Mouse (Mus musculus) midbrain, postnatal 0 days (tissue): ENCODE measurements around the gene Gprc5d. TPM values are rescaled to one million over a fixed set of nuclear protein-coding genes. Genes with fewer than 3 reads are reported as not detected.

Experiments
- ATAC-seq: fragments of 200-750 bp; cut with Nextera tagmentation; 2 replicates; pipeline ENCODE4 v1.8.0; 2017; ENCODE audit warnings: moderate number of reproducible peaks, mild to moderate bottlenecking, moderate TSS enrichment, moderate library complexity; ENCODE audit not compliant: low FRiP score
- DNase-seq: peaks from one replicate; pipeline ENCODE4 v3.0.0-alpha.2; 2015; ENCODE audit warnings: low spot score
- H3K27ac ChIP-seq: fragments of 300-500 bp; sonication (generic); 2 replicates; pipeline ENCODE4 v1.5.1; 2014; ENCODE audit warnings: low read depth, mild to moderate bottlenecking, low read length, mixed read lengths
- H3K27me3 ChIP-seq: fragments of 300-500 bp; sonication (generic); 2 replicates; pipeline ENCODE4 v1.6.1; 2014; ENCODE audit warnings: low read length, control low read depth, mixed read lengths; ENCODE audit not compliant: insufficient read depth
- H3K36me3 ChIP-seq: fragments of 300-500 bp; sonication (generic); 2 replicates; pipeline ENCODE4 v1.6.1; 2014; ENCODE audit warnings: low read length, control low read depth, mixed read lengths; ENCODE audit not compliant: insufficient read depth
- H3K4me1 ChIP-seq: fragments of 300-500 bp; sonication (generic); 2 replicates; pipeline ENCODE4 v1.6.1; 2014; ENCODE audit warnings: mild to moderate bottlenecking, control low read depth, antibody characterized with exemption, low read length, mixed read lengths; ENCODE audit not compliant: insufficient read depth
- H3K4me2 ChIP-seq: fragments of 300-500 bp; sonication (generic); 2 replicates; pipeline ENCODE4 v1.6.1; 2014; ENCODE audit warnings: low read depth, mild to moderate bottlenecking, low read length, mixed read lengths; ENCODE audit not compliant: poor library complexity, severe bottlenecking
- H3K4me3 ChIP-seq: fragments of 300-500 bp; sonication (generic); 2 replicates; pipeline ENCODE4 v1.5.1; 2014; ENCODE audit warnings: low read depth, mild to moderate bottlenecking, low read length, moderate library complexity
- H3K9ac ChIP-seq: fragments of 300-500 bp; sonication (generic); replicated peaks from 2 replicates; pipeline ENCODE4 v1.6.1; 2014; ENCODE audit warnings: mild to moderate bottlenecking, low read length, moderate library complexity, mixed read lengths; ENCODE audit not compliant: poor library complexity, severe bottlenecking
- H3K9me3 ChIP-seq: fragments of 300-500 bp; sonication (generic); 2 replicates; pipeline ENCODE4 v1.6.1; 2016; ENCODE audit warnings: low read length, control low read depth
- CTCF ChIP-seq: IDR thresholded peaks from 2 replicates; pipeline ENCODE4 v1.5.1; 2016; ENCODE audit warnings: antibody characterized with exemption, mild to moderate bottlenecking
- WGBS: fragments of 180-500 bp; shearing (Covaris S2); extraction: QIAGEN DNeasy Blood & Tissue Kit; methylation state at CpG from one replicate; pipeline ENCODE4 v1.1.7; 2014; 5-methylcytosine and 5-hydroxymethylcytosine counted together
- polyA plus RNA-seq: library from polyadenylated mRNA; unstranded; fragments of >200 nt; fragmentation: Nextera tagmentation; extraction: Ambion mirVana; gene quantifications from 2 replicates; pipeline ENCODE4 v1.2.1, GENCODE M21; 2015
- total RNA-seq: library from RNA; depleted of rRNA; stranded (reverse); fragments of >200 nt; gene quantifications from 2 replicates; pipeline ENCODE4 v1.2.3, GENCODE M21; 2014

Gene Gprc5d
- total and polyA plus RNA-seq, 2 experiments from 2014 or later: 0.27 TPM; not detected in 1

- H3K36me3 ChIP-seq: no peaks in the 10 kb centered on the region
- TF ChIP-seq CTCF: peak; percentile 65
- H3K4me3 ChIP-seq: no peak overlapping the region
- 33% methylated on average over 5 of the region's 5 CpGs for WGBS
- no peak overlapping the region for H3K4me2 ChIP-seq
- no peak overlapping the region for H3K9ac ChIP-seq
- H3K27ac ChIP-seq: no peak overlapping the region
- no peaks in the 10 kb centered on the region for H3K27me3 ChIP-seq
- H3K4me1 ChIP-seq: no peaks in the 10 kb centered on the region
- DNase-seq: peak; percentile 46
- H3K9me3 ChIP-seq: no peaks in the 10 kb centered on the region
- no peak for ATAC-seq
Measured at GRCm38 (mm10) chr6:135150311-135150710, 32.2 kb upstream of the Gprc5d start.

GRCm38 (mm10) chr6:135149722-135150121 lies 31.6 kb upstream of the Gprc5d start:
- no peak for DNase-seq
- Histone ChIP-seq H3K27ac (no peak overlapping the region), H3K36me3 (no peaks in the 10 kb centered on the region), H3K4me1 (no peaks in the 10 kb centered on the region), H3K9ac (no peak overlapping the region), H3K4me2 (no peak overlapping the region), H3K27me3 (no peaks in the 10 kb centered on the region), H3K9me3 (no peaks in the 10 kb centered on the region), H3K4me3 (no peak overlapping the region)
- 77% methylated on average over 4 of the region's 4 CpGs for WGBS
- TF ChIP-seq CTCF: no peak; the same call in 1 of the 2 replicates
- ATAC-seq: no peak

GRCm38 (mm10) chr6:135149175-135149574 lies 31.1 kb upstream of the Gprc5d start:
- no peaks in the 10 kb centered on the region for H3K27me3 ChIP-seq
- H3K9ac ChIP-seq: no peak overlapping the region
- no peak for DNase-seq
- H3K4me2 ChIP-seq: no peak overlapping the region
- no peak for ATAC-seq
- TF ChIP-seq CTCF: no peak
- no peaks in the 10 kb centered on the region for H3K9me3 ChIP-seq
- no peak overlapping the region for H3K4me3 ChIP-seq
- H3K36me3 ChIP-seq: no peaks in the 10 kb centered on the region
- no peaks in the 10 kb centered on the region for H3K4me1 ChIP-seq
- WGBS: 82% methylated on average over 4 of the region's 4 CpGs
- H3K27ac ChIP-seq: no peak overlapping the region

- ATAC-seq: 0 out of 2 replicates have a peak, but pooled peaks have one; percentile 24
- TF ChIP-seq CTCF: peak; percentile 68
- Histone ChIP-seq H3K27ac (no peak overlapping the region), H3K4me1 (no peaks in the 10 kb centered on the region), H3K4me3 (no peak overlapping the region), H3K4me2 (no peak overlapping the region), H3K27me3 (no peaks in the 10 kb centered on the region), H3K9ac (no peak overlapping the region), H3K36me3 (no peaks in the 10 kb centered on the region), H3K9me3 (no peaks in the 10 kb centered on the region)
- 53% methylated on average over 1 of the region's 1 CpGs for WGBS
- DNase-seq: no peak
Measured at GRCm38 (mm10) chr6:135148506-135148905, 30.4 kb upstream of the Gprc5d start.

- H3K9me3 ChIP-seq: no peaks in the 10 kb centered on the region
- no peaks in the 10 kb centered on the region for H3K27me3 ChIP-seq
- no peaks in the 10 kb centered on the region for H3K36me3 ChIP-seq
- TF ChIP-seq CTCF: no peak
- no peak overlapping the region for H3K27ac ChIP-seq
- WGBS: 90% methylated on average over 5 of the region's 5 CpGs
- no peak overlapping the region for H3K4me2 ChIP-seq
- no peak overlapping the region for H3K4me3 ChIP-seq
- ATAC-seq (no peak), DNase-seq (no peak)
- no peak overlapping the region for H3K9ac ChIP-seq
- no peaks in the 10 kb centered on the region; the same call in 1 of the 2 replicates for H3K4me1 ChIP-seq
Measured at GRCm38 (mm10) chr6:135145976-135146375, 27.9 kb upstream of the Gprc5d start.

GRCm38 (mm10) chr6:135144516-135144915 lies 26.4 kb upstream of the Gprc5d start:
- Histone ChIP-seq H3K9ac (no peak overlapping the region), H3K4me3 (no peak overlapping the region), H3K27me3 (no peaks in the 10 kb centered on the region), H3K4me1 (no peaks in the 10 kb centered on the region; the same call in 1 of the 2 replicates), H3K27ac (no peak overlapping the region), H3K9me3 (no peaks in the 10 kb centered on the region), H3K36me3 (no peaks in the 10 kb centered on the region), H3K4me2 (no peak overlapping the region)
- DNase-seq (peak; percentile 82), ATAC-seq (peak; percentile 52; the same call in 1 of the 2 replicates)
- peak; percentile 97 for TF ChIP-seq CTCF
- 5% methylated on average over 3 of the region's 3 CpGs for WGBS
